Mouse (Mus musculus) midbrain, embryonic 15.5 days (tissue): ENCODE data around the gene Itk. TPM values are rescaled to one million over a fixed set of nuclear protein-coding genes. Genes with fewer than 3 reads are reported as not detected.
"Not testable (repeated sequence)": the region's sequence is repeated elsewhere in the genome, so short reads cannot be mapped to it uniquely, and the experiment has no call there.

Source experiments
- ATAC-seq: fragments of 200-750 bp; cut with Nextera tagmentation; replicated peaks from 2 replicates; pipeline ENCODE4 v1.8.0; 2017; ENCODE audit warnings: moderate TSS enrichment
- H3K27ac ChIP-seq: fragments of 300-500 bp; sonication (generic); 2 replicates; pipeline ENCODE4 v1.5.1; 2015; ENCODE audit warnings: mild to moderate bottlenecking, inconsistent platforms
- H3K27me3 ChIP-seq: fragments of 300-500 bp; sonication (generic); replicated peaks from 2 replicates; pipeline ENCODE4 v1.6.1; 2015; ENCODE audit warnings: inconsistent platforms
- H3K36me3 ChIP-seq: fragments of 300-500 bp; sonication (generic); replicated peaks from 2 replicates; pipeline ENCODE4 v1.6.1; 2015; ENCODE audit warnings: inconsistent platforms
- H3K4me1 ChIP-seq: fragments of 300-500 bp; sonication (generic); 2 replicates; pipeline ENCODE4 v1.6.1; 2015; ENCODE audit warnings: inconsistent platforms
- H3K4me2 ChIP-seq: fragments of 300-500 bp; sonication (generic); 2 replicates; pipeline ENCODE4 v1.6.1; 2015; ENCODE audit warnings: inconsistent platforms, mild to moderate bottlenecking, moderate library complexity
- H3K4me3 ChIP-seq: fragments of 300-500 bp; sonication (generic); 2 replicates; pipeline ENCODE4 v1.5.1; 2015; ENCODE audit warnings: mild to moderate bottlenecking, inconsistent platforms
- H3K9ac ChIP-seq: fragments of 300-500 bp; sonication (generic); 2 replicates; pipeline ENCODE4 v1.6.1; 2015; ENCODE audit warnings: mild to moderate bottlenecking, inconsistent platforms
- H3K9me3 ChIP-seq: fragments of 300-500 bp; sonication (generic); 2 replicates; pipeline ENCODE4 v1.6.1; 2016; ENCODE audit warnings: inconsistent platforms
- WGBS: fragments of 180-500 bp; shearing (Covaris S2); methylation state at CpG from one replicate; pipeline ENCODE4 v1.1.7; 2015; ENCODE audit warnings: mixed read lengths; 5-methylcytosine and 5-hydroxymethylcytosine counted together
- polyA plus RNA-seq: library from polyadenylated mRNA; unstranded; fragments of >200 nt; fragmentation: Nextera tagmentation; extraction: Ambion mirVana; gene quantifications from 2 replicates; pipeline ENCODE4 v1.2.1, GENCODE M21; 2015

The Itk gene
- polyA plus RNA-seq, result not detected in 2 replicates

DNA sequence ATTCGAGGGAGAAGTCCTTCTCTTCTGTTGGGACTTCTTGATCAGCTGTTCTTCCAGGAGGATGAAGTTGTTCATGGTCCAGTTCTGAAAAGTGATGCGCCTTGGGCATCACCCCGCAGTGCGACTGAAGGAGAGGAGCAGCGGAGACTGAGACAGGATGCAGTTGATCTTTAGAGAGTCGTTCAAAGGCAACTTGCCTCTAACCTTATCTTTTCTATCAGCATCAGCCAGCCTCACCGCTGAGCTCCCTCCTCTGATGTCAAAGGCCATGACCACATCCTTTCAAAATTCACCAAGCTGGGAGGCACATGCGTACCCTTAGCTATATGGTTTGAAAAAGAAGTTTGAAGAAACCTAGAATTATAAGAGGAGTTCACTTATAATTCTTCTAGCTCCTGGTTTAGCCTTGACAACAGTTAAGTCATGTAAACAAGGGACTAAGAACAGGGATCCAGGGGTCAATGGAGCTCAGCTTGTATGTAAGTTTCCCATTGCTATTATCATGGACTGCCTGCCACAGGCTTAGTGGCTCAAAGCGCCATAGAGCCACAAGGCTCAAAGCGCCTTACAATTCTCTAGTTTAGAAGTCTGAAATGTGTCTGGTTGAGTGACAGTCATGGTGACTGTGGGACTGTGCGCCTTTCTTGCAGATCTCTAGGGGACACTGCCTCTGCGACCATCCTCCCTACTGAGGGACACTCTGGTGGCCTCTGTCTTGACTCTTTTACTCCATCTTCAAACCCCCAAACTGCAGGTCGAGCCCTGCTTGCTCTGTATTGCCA, at the start of gene Itk:
Gene Itk (minus strand): TSS at position 180 of the 782 bp plus-strand sequence.
- no peak for ATAC-seq
- H3K27ac ChIP-seq, result no peak within 1 kb of the TSS
- H3K9me3 ChIP-seq, result no peaks in the 10 kb centered on the region
- H3K27me3 ChIP-seq, result no peaks in the 10 kb centered on the region
- H3K4me1 ChIP-seq, result no peaks in the 10 kb centered on the region
- no peak within 1 kb of the TSS for H3K4me3 ChIP-seq
- no peaks in the 10 kb centered on the region for H3K36me3 ChIP-seq
- no peak within 1 kb of the TSS for H3K9ac ChIP-seq
- no peak within 1 kb of the TSS for H3K4me2 ChIP-seq
- WGBS, result 88% methylated on average over 13 of the region's 13 CpGs

GRCm38 (mm10) chr11:46437459-46438000, 48.2 kb upstream of the Itk start:
- Histone ChIP-seq H3K27ac (peak overlapping the region; percentile 91), H3K27me3 (no peaks in the 10 kb centered on the region), H3K4me3 (peak overlapping the region; percentile 100), H3K9ac (peak overlapping the region; percentile 92), H3K9me3 (no peaks in the 10 kb centered on the region), H3K4me1 (peaks cover 8% of the 10 kb centered on the region), H3K36me3 (peaks cover 4% of the 10 kb centered on the region; the same call in 1 of the 2 replicates), H3K4me2 (peak overlapping the region; percentile 93)
- 2% methylated on average over 23 of the region's 23 CpGs for WGBS
- no peak; the same call in 1 of the 2 replicates for ATAC-seq

GRCm38 (mm10) chr11:46436760-46437458, 47.6 kb upstream of the Itk start, which contains the start of gene Med7:
TSS of gene Med7 (plus strand) at chr11:46436925.
- under 1% methylated on average over 59 of the region's 59 CpGs for WGBS
- peak; percentile 100 for ATAC-seq

DNA sequence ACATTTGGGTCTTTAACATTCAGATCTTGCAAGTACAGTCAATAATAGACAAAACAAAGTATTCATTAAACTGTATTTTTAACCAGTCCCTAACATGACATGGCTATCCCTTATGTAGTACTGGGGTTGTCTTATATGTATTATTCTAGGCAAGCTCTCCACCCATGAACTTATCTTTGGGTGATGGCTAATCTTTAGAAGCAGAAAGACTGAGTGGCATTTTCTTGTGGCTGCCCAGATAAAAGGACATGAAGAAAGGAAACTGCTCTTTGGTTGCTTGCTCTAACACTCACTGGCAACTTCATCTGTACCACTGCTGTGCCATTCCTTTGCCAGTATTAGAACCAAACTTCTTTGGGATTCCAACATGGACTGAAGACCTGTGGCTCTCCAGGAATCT, 46.0 kb upstream of the Itk start:
- no peak for ATAC-seq

More at GRCm38 (mm10) chr11:46436760-46437458, 47.6 kb upstream of the Itk start, which contains the start of gene Med7:
- peak within 1 kb of the TSS; percentile 100 for H3K4me3 ChIP-seq
- H3K9me3 ChIP-seq, result no peaks in the 10 kb centered on the region
- peaks cover 4% of the 10 kb centered on the region; the same call in 1 of the 2 replicates for H3K36me3 ChIP-seq
- H3K9ac ChIP-seq, result peak within 1 kb of the TSS; percentile 92
- H3K27ac ChIP-seq, result peak within 1 kb of the TSS; percentile 91
- H3K4me2 ChIP-seq, result peak within 1 kb of the TSS; percentile 93
- H3K4me1 ChIP-seq, result peaks cover 8% of the 10 kb centered on the region
- no peaks in the 10 kb centered on the region for H3K27me3 ChIP-seq

DNA sequence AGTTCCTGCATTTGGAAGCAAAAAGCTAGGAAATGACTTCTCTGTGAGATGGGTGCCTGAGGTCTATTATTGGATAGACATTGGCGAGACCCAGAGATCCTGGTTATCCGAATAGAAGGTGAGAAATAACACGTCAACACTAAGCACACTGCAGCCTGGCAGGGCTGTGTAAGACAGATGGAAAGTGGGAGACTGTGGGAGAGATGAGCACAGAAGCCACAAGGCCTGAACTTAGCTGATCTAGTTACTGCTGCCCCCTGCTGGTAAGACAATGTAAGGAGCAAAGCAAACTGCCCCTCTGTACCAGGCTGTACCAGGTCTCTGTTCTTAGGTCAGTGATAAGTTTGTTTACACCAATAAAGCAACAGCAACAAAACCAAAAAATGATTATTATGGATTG, 41.8 kb upstream of the Itk start:
- no peaks in the 10 kb centered on the region for H3K9me3 ChIP-seq
- peak; percentile 96 for ATAC-seq
- H3K27ac ChIP-seq, result no peak overlapping the region
- no peak overlapping the region for H3K4me2 ChIP-seq
- peaks cover 2% of the 10 kb centered on the region; the same call in 1 of the 2 replicates for H3K4me1 ChIP-seq
- no peak overlapping the region for H3K4me3 ChIP-seq
- H3K27me3 ChIP-seq, result no peaks in the 10 kb centered on the region
- no peak overlapping the region for H3K9ac ChIP-seq
- WGBS, result 30% methylated on average over 3 of the region's 3 CpGs
- H3K36me3 ChIP-seq, result no peaks in the 10 kb centered on the region

More for the DNA sequence above, 46.0 kb upstream of the Itk start:
- no peaks in the 10 kb centered on the region for H3K9me3 ChIP-seq
- no peak overlapping the region for H3K4me2 ChIP-seq
- no peaks in the 10 kb centered on the region; the same call in 1 of the 2 replicates for H3K36me3 ChIP-seq
- no peak overlapping the region for H3K4me3 ChIP-seq
- peaks cover 8% of the 10 kb centered on the region for H3K4me1 ChIP-seq
- no peak overlapping the region for H3K9ac ChIP-seq
- H3K27me3 ChIP-seq, result no peaks in the 10 kb centered on the region
- no peak overlapping the region for H3K27ac ChIP-seq

DNA sequence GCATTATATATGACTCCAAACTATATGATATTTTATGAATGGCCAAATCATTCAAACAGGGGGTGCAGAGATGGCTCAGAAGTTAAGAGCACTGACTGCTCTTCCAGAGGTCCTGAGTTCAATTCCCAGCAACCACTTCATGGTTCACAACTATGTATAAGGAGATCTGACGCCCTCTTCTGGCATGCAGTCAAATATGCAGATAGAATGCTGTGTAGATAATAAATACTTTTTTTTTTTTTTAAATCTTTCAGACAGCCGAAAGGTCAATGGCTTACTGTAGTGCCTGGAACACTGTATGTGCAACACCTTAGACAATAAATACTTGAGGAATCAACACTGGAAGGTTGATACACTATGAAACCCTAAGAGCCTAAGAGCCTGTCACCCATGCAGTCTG, 40.8 kb upstream of the Itk start:
- no peak for ATAC-seq
- 85% methylated on average over 2 of the region's 2 CpGs for WGBS
- no peak overlapping the region for H3K9ac ChIP-seq
- H3K27ac ChIP-seq, result no peak overlapping the region
- H3K27me3 ChIP-seq, result no peaks in the 10 kb centered on the region
- no peaks in the 10 kb centered on the region for H3K36me3 ChIP-seq
- no peak overlapping the region for H3K4me3 ChIP-seq
- no peaks in the 10 kb centered on the region for H3K4me1 ChIP-seq
- H3K9me3 ChIP-seq, result no peaks in the 10 kb centered on the region
- no peak overlapping the region for H3K4me2 ChIP-seq

DNA sequence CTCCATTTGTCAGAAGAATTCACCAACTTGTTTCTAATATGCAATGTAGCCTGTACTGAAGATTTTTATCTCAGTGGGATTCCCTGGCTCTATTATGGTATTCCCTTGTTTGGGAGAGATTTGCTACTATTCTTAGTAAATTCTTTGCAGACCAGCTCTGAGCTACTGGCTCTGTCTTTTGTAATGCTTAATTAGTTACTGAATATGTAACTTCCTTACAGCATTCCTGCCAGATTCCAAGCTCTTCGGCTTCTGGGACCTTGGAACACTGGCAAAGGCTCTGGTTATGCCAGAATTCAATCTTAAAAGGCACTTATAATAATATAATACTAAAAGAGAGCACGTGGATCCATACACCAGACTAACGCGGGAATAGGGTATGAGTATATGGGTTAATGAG, 38.8 kb upstream of the Itk start:
- 35% methylated on average over 4 of the region's 4 CpGs for WGBS
- ATAC-seq, H3K4me2 ChIP-seq, H3K4me3 ChIP-seq, H3K9ac ChIP-seq, H3K27ac ChIP-seq, H3K27me3 ChIP-seq, H3K9me3 ChIP-seq, H3K36me3 ChIP-seq, H3K4me1 ChIP-seq: not testable (repeated sequence)

DNA sequence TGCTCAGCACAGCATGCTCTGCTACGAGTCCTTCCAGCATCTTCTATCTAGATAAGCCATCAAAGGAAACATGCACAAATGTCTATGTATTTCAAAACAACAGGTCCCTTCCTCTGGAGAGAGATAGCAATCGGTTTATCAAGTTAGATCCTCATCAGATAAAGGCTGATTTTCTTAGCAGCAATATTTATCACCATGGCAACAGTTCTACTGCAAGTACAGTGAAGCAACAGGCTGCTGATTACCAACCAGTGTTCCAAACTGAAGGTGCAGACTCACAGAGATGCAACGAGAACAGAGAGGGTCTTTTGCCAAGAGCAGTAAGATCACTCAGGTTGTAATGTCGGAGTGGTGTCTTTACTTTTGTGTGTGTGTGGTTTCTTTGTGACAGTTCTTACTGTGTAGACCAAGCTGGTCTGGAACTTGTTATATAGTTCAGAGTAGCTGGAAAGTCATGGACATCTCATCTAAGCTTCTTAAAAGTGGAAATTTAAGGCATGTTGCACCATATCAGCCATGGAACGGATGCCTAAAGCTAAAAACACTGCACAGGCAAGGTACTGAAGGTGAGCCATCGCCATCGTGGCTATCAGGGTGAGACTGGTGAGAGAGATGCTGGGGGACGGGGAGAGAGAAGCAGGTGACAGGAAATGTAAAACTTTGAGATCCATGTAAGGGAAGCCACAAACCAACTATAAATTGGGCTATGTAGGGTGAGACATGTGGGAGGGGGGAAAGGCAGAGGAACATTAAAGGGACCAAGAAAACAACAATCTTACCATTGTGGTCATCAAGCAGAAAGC, 32.0 kb upstream of the Itk start:
- Histone ChIP-seq H3K27me3 (no peaks in the 10 kb centered on the region), H3K9ac (no peak overlapping the region), H3K4me3 (no peak overlapping the region), H3K4me2 (no peak overlapping the region), H3K36me3 (no peaks in the 10 kb centered on the region), H3K4me1 (no peaks in the 10 kb centered on the region), H3K9me3 (no peaks in the 10 kb centered on the region), H3K27ac (no peak overlapping the region)
- 86% methylated on average over 8 of the region's 8 CpGs for WGBS
- ATAC-seq, result no peak

- H3K27me3 ChIP-seq, result no peaks in the 10 kb centered on the region
- no peak overlapping the region for H3K4me2 ChIP-seq
- 86% methylated on average over 5 of the region's 5 CpGs for WGBS
- ATAC-seq, result no peak
- H3K9me3 ChIP-seq, result no peaks in the 10 kb centered on the region
- H3K4me1 ChIP-seq, result no peaks in the 10 kb centered on the region
- no peak overlapping the region for H3K9ac ChIP-seq
- H3K4me3 ChIP-seq, result no peak overlapping the region
- no peaks in the 10 kb centered on the region for H3K36me3 ChIP-seq
- no peak overlapping the region for H3K27ac ChIP-seq
Measured at GRCm38 (mm10) chr11:46418860-46419259, 29.5 kb upstream of the Itk start.

- WGBS, result 63% methylated on average over 1 of the region's 1 CpGs
Measured at GRCm38 (mm10) chr11:46418438-46418837, 29.1 kb upstream of the Itk start.

GRCm38 (mm10) chr11:46410018-46410563, 20.8 kb upstream of the Itk start:
- H3K27ac ChIP-seq, result no peak overlapping the region
- no peak overlapping the region for H3K4me3 ChIP-seq
- H3K9ac ChIP-seq, result no peak overlapping the region
- no peaks in the 10 kb centered on the region for H3K9me3 ChIP-seq
- H3K27me3 ChIP-seq, result no peaks in the 10 kb centered on the region
- H3K4me1 ChIP-seq, result no peaks in the 10 kb centered on the region
- H3K36me3 ChIP-seq, result no peaks in the 10 kb centered on the region
- ATAC-seq, result no peak
- WGBS, result 57% methylated on average over 2 of the region's 2 CpGs
- no peak overlapping the region for H3K4me2 ChIP-seq

More at GRCm38 (mm10) chr11:46418438-46418837, 29.1 kb upstream of the Itk start:
- no peak overlapping the region for H3K4me2 ChIP-seq
- no peaks in the 10 kb centered on the region for H3K27me3 ChIP-seq
- no peak overlapping the region for H3K4me3 ChIP-seq
- H3K9ac ChIP-seq, result no peak overlapping the region
- H3K36me3 ChIP-seq, result no peaks in the 10 kb centered on the region
- no peak for ATAC-seq
- no peaks in the 10 kb centered on the region for H3K9me3 ChIP-seq
- H3K4me1 ChIP-seq, result no peaks in the 10 kb centered on the region
- H3K27ac ChIP-seq, result no peak overlapping the region
